Mouse (Mus musculus): ENCODE results near the gene Pafah1b2. TPM values are rescaled to one million over a fixed set of nuclear protein-coding genes. Genes with fewer than 3 reads are reported as not detected.
A peak's percentile ranks its signal among the peaks of the same experiment; 100 is the strongest.

Gene Pafah1b2
- polyA plus RNA-seq, 1 experiment from 2014 or later = 224 TPM

- Histone ChIP-seq H3K4me2 (ENCODE audit: low read depth, severe bottlenecking) (no peak overlapping the region), H3K27ac (replicated peaks; ENCODE audit: low read depth, low read length) (no peak overlapping the region), H3K4me1 (ENCODE audit: control insufficient read depth, insufficient read depth, low read length) (peaks cover 5% of the 10 kb centered on the region), H3K9me3 (ENCODE audit: control insufficient read depth, low read length) (no peaks in the 10 kb centered on the region), H3K4me3 (ENCODE audit: low read depth, low read length) (no peak overlapping the region), H3K9ac (ENCODE audit: low read length) (no peak overlapping the region), H3K27me3 (ENCODE audit: control insufficient read depth, insufficient read depth, low read length) (no peaks in the 10 kb centered on the region), H3K36me3 (ENCODE audit: control insufficient read depth, insufficient read depth, low read length) (no peaks in the 10 kb centered on the region; the same call in 1 of the 2 replicates)
- DNase-seq (ENCODE audit: low spot score) (no peak), ATAC-seq (ENCODE audit: insufficient number of reproducible peaks, low FRiP score, low TSS enrichment, low read depth) (no peak)
- 58% methylated on average over 4 of the region's 4 CpGs for WGBS
Observed at GRCm38 (mm10) chr9:45958851-45959250, 53.6 kb downstream of the Pafah1b2 start.

- ATAC-seq (ENCODE audit: insufficient number of reproducible peaks, low FRiP score, low TSS enrichment, low read depth) (no peak), DNase-seq (ENCODE audit: low spot score) (no peak)
- peaks cover 12% of the 10 kb centered on the region for H3K4me1 ChIP-seq (ENCODE audit: control insufficient read depth, insufficient read depth, low read length)
- H3K4me3 ChIP-seq (ENCODE audit: low read depth, low read length) = no peak overlapping the region
- H3K36me3 ChIP-seq (ENCODE audit: control insufficient read depth, insufficient read depth, low read length) = no peaks in the 10 kb centered on the region; the same call in 1 of the 2 replicates
- no peak overlapping the region for H3K27ac ChIP-seq (replicated peaks; ENCODE audit: low read depth, low read length)
- no peaks in the 10 kb centered on the region for H3K9me3 ChIP-seq (ENCODE audit: control insufficient read depth, low read length)
- no peak overlapping the region for H3K4me2 ChIP-seq (ENCODE audit: low read depth, severe bottlenecking)
- no peak overlapping the region for H3K9ac ChIP-seq (ENCODE audit: low read length)
- WGBS = 66% methylated on average over 7 of the region's 7 CpGs
- H3K27me3 ChIP-seq (ENCODE audit: control insufficient read depth, insufficient read depth, low read length) = no peaks in the 10 kb centered on the region
Observed at GRCm38 (mm10) chr9:45958023-45958670, 54.3 kb downstream of the Pafah1b2 start.

GRCm38 (mm10) chr9:45955107-45955963 is 57.2 kb downstream of the Pafah1b2 start, which contains the start of gene Sidt2:
TSS of gene Sidt2 (minus strand) at chr9:45955258.
- Histone ChIP-seq H3K27ac (replicated peaks; ENCODE audit: low read depth, low read length) (peak within 1 kb of the TSS; percentile 70), H3K36me3 (ENCODE audit: control insufficient read depth, insufficient read depth, low read length) (no peaks in the 10 kb centered on the region; the same call in 1 of the 2 replicates), H3K27me3 (ENCODE audit: control insufficient read depth, insufficient read depth, low read length) (no peaks in the 10 kb centered on the region), H3K4me1 (ENCODE audit: control insufficient read depth, insufficient read depth, low read length) (peaks cover 12% of the 10 kb centered on the region), H3K9ac (ENCODE audit: low read length) (peak within 1 kb of the TSS; percentile 91), H3K9me3 (ENCODE audit: control insufficient read depth, low read length) (no peaks in the 10 kb centered on the region), H3K4me2 (ENCODE audit: low read depth, severe bottlenecking) (peak within 1 kb of the TSS; percentile 90), H3K4me3 (ENCODE audit: low read depth, low read length) (peak within 1 kb of the TSS; percentile 89)
- ATAC-seq (ENCODE audit: insufficient number of reproducible peaks, low FRiP score, low TSS enrichment, low read depth) (peak; percentile 92), DNase-seq (ENCODE audit: low spot score) (peak; percentile 88)
- under 1% methylated on average over 34 of the region's 48 CpGs for WGBS

- H3K4me3 ChIP-seq (ENCODE audit: low read depth, low read length) = peak overlapping the region; percentile 89
- H3K4me2 ChIP-seq (ENCODE audit: low read depth, severe bottlenecking) = peak overlapping the region; percentile 90
- H3K9ac ChIP-seq (ENCODE audit: low read length) = peak overlapping the region; percentile 91
- 1% methylated on average over 54 of the region's 63 CpGs for WGBS
- peak; percentile 61 for ATAC-seq (ENCODE audit: insufficient number of reproducible peaks, low FRiP score, low TSS enrichment, low read depth)
- peak overlapping the region; percentile 70 for H3K27ac ChIP-seq (replicated peaks; ENCODE audit: low read depth, low read length)
- no peaks in the 10 kb centered on the region for H3K27me3 ChIP-seq (ENCODE audit: control insufficient read depth, insufficient read depth, low read length)
- peaks cover 12% of the 10 kb centered on the region for H3K4me1 ChIP-seq (ENCODE audit: control insufficient read depth, insufficient read depth, low read length)
- no peaks in the 10 kb centered on the region for H3K9me3 ChIP-seq (ENCODE audit: control insufficient read depth, low read length)
- DNase-seq (ENCODE audit: low spot score) = peak; percentile 71
- peaks cover 2% of the 10 kb centered on the region for H3K36me3 ChIP-seq (ENCODE audit: control insufficient read depth, insufficient read depth, low read length)
Observed at GRCm38 (mm10) chr9:45954294-45955106, 58.0 kb downstream of the Pafah1b2 start.

- Histone ChIP-seq H3K27me3 (ENCODE audit: control insufficient read depth, insufficient read depth, low read length) (no peaks in the 10 kb centered on the region), H3K4me2 (ENCODE audit: low read depth, severe bottlenecking) (peak overlapping the region; percentile 90), H3K4me3 (ENCODE audit: low read depth, low read length) (peak overlapping the region; percentile 89), H3K36me3 (ENCODE audit: control insufficient read depth, insufficient read depth, low read length) (peaks cover 4% of the 10 kb centered on the region), H3K9me3 (ENCODE audit: control insufficient read depth, low read length) (no peaks in the 10 kb centered on the region), H3K4me1 (ENCODE audit: control insufficient read depth, insufficient read depth, low read length) (peaks cover 12% of the 10 kb centered on the region), H3K9ac (ENCODE audit: low read length) (peak overlapping the region; percentile 91), H3K27ac (replicated peaks; ENCODE audit: low read depth, low read length) (peak overlapping the region; percentile 70; the same call in 1 of the 2 replicates)
- DNase-seq (ENCODE audit: low spot score) (no peak), ATAC-seq (ENCODE audit: insufficient number of reproducible peaks, low FRiP score, low TSS enrichment, low read depth) (no peak)
- 66% methylated on average over 13 of the region's 13 CpGs for WGBS
Observed at GRCm38 (mm10) chr9:45953511-45954293, 58.8 kb downstream of the Pafah1b2 start.

- Histone ChIP-seq H3K4me2 (ENCODE audit: low read depth, severe bottlenecking) (no peak overlapping the region), H3K9ac (ENCODE audit: low read length) (no peak overlapping the region), H3K4me3 (ENCODE audit: low read depth, low read length) (no peak overlapping the region), H3K36me3 (ENCODE audit: control insufficient read depth, insufficient read depth, low read length) (peaks cover 7% of the 10 kb centered on the region), H3K4me1 (ENCODE audit: control insufficient read depth, insufficient read depth, low read length) (peaks cover 12% of the 10 kb centered on the region), H3K27ac (replicated peaks; ENCODE audit: low read depth, low read length) (no peak overlapping the region), H3K9me3 (ENCODE audit: control insufficient read depth, low read length) (no peaks in the 10 kb centered on the region), H3K27me3 (ENCODE audit: control insufficient read depth, insufficient read depth, low read length) (no peaks in the 10 kb centered on the region)
- 87% methylated on average over 7 of the region's 7 CpGs for WGBS
- ATAC-seq (ENCODE audit: insufficient number of reproducible peaks, low FRiP score, low TSS enrichment, low read depth) (no peak), DNase-seq (ENCODE audit: low spot score) (no peak)
Observed at GRCm38 (mm10) chr9:45952890-45953289, 59.6 kb downstream of the Pafah1b2 start.

GRCm38 (mm10) chr9:45952057-45952456 is 60.4 kb downstream of the Pafah1b2 start:
- ATAC-seq (ENCODE audit: insufficient number of reproducible peaks, low FRiP score, low TSS enrichment, low read depth) (no peak), DNase-seq (ENCODE audit: low spot score) (no peak)
- H3K9me3 ChIP-seq (ENCODE audit: control insufficient read depth, low read length) = no peaks in the 10 kb centered on the region
- H3K4me2 ChIP-seq (ENCODE audit: low read depth, severe bottlenecking) = no peak overlapping the region
- peaks cover 12% of the 10 kb centered on the region for H3K4me1 ChIP-seq (ENCODE audit: control insufficient read depth, insufficient read depth, low read length)
- H3K27ac ChIP-seq (replicated peaks; ENCODE audit: low read depth, low read length) = no peak overlapping the region
- no peaks in the 10 kb centered on the region for H3K27me3 ChIP-seq (ENCODE audit: control insufficient read depth, insufficient read depth, low read length)
- peaks cover 7% of the 10 kb centered on the region for H3K36me3 ChIP-seq (ENCODE audit: control insufficient read depth, insufficient read depth, low read length)
- H3K9ac ChIP-seq (ENCODE audit: low read length) = no peak overlapping the region
- WGBS = 94% methylated on average over 4 of the region's 4 CpGs
- H3K4me3 ChIP-seq (ENCODE audit: low read depth, low read length) = no peak overlapping the region

Measured in limb, embryonic 11.5 days (tissue).